Mouse (Mus musculus) liver, adult 2 months (tissue): ENCODE measurements around the gene Smim6. TPM values are rescaled to one million over a fixed set of nuclear protein-coding genes. Genes with fewer than 3 reads are reported as not detected.
A peak's percentile ranks its signal among the peaks of the same experiment; 100 is the strongest.

Experiments used
- DNase-seq: peaks from one replicate; pipeline ENCODE4 v3.0.0-alpha.2; 2011; ENCODE audit warnings: low read depth, low spot score; ENCODE audit errors: extremely low read depth
- H3K27ac ChIP-seq: fragments of 200-500 bp; replicated peaks from 2 replicates; pipeline ENCODE4 v1.5.1; 2012; ENCODE audit warnings: low read depth, mild to moderate bottlenecking, control low read depth, inconsistent platforms, low read length; ENCODE audit not compliant: insufficient read depth
- H3K27me3 ChIP-seq: fragments of 200-500 bp; 2 replicates; pipeline ENCODE4 v1.6.1; 2012; ENCODE audit warnings: mild to moderate bottlenecking, moderate library complexity, low read length, inconsistent platforms; ENCODE audit not compliant: control insufficient read depth, insufficient read depth
- H3K36me3 ChIP-seq: fragments of 200-500 bp; 2 replicates; pipeline ENCODE4 v1.6.1; 2012; ENCODE audit warnings: low read length, inconsistent platforms; ENCODE audit not compliant: control insufficient read depth, insufficient read depth
- H3K4me1 ChIP-seq: fragments of 200-500 bp; 2 replicates; pipeline ENCODE4 v1.6.1; 2011; ENCODE audit warnings: low read length; ENCODE audit not compliant: control insufficient read depth, insufficient read depth
- H3K4me3 ChIP-seq: fragments of 200-500 bp; 2 replicates; pipeline ENCODE4 v1.5.1; 2011; ENCODE audit warnings: low read depth, mild to moderate bottlenecking, control low read depth, low read length, moderate library complexity; ENCODE audit not compliant: insufficient read depth
- H3K79me2 ChIP-seq: fragments of 200-500 bp; 2 replicates; pipeline ENCODE4 v1.6.1; 2012; ENCODE audit warnings: inconsistent platforms, mild to moderate bottlenecking, low read length, moderate library complexity; ENCODE audit not compliant: control insufficient read depth, insufficient read depth
- H3K9ac ChIP-seq: fragments of 200-500 bp; 2 replicates; pipeline ENCODE4 v1.6.1; 2012; ENCODE audit warnings: low read depth, mild to moderate bottlenecking, control low read depth, inconsistent platforms, low read length
- CTCF ChIP-seq: fragments of 200-500 bp; IDR thresholded peaks from 2 replicates; pipeline ENCODE4 v1.5.1; 2011; ENCODE audit warnings: low read depth, low read length, control low read depth
- POLR2A ChIP-seq: fragments of 200-500 bp; IDR thresholded peaks from 2 replicates; pipeline ENCODE4 v1.6.1; 2011; ENCODE audit warnings: low read length, control low read depth; ENCODE audit not compliant: insufficient read depth; ENCODE audit errors: extremely low read depth
- WGBS: fragments of 180-500 bp; shearing (Covaris S2); methylation state at CpG from one replicate; pipeline ENCODE4 v1.1.7; 2018; 5-methylcytosine and 5-hydroxymethylcytosine counted together
- polyA plus RNA-seq: library from polyadenylated mRNA; depleted of rRNA; stranded (reverse); fragments of >200 nt; gene quantifications from 2 replicates; pipeline ENCODE4 v1.2.3, GENCODE M21; 2012
- total RNA-seq: library from RNA; depleted of rRNA; stranded (reverse); fragments of >200 nt; gene quantifications from 2 replicates; pipeline ENCODE4 v1.2.3, GENCODE M21; 2014

Gene Smim6
- total and polyA plus RNA-seq, 2 experiments, result 0.38 to 0.55 TPM

- no peaks in the 10 kb centered on the region for H3K79me2 ChIP-seq
- no peak overlapping the region for H3K4me3 ChIP-seq
- peaks cover 19% of the 10 kb centered on the region; the same call in 1 of the 2 replicates for H3K36me3 ChIP-seq
- H3K4me1 ChIP-seq, result no peaks in the 10 kb centered on the region
- no peak overlapping the region for H3K9ac ChIP-seq
- 45% methylated on average over 6 of the region's 6 CpGs for WGBS
- DNase-seq, result peak; percentile 53
- H3K27ac ChIP-seq, result no peak overlapping the region
- peak; percentile 43; the same call in 1 of the 2 replicates for TF ChIP-seq CTCF
- TF ChIP-seq POLR2A, result no peak
- H3K27me3 ChIP-seq, result no peaks in the 10 kb centered on the region
Measured at GRCm38 (mm10) chr11:115920110-115920818, 8.4 kb downstream of the Smim6 start.

- no peak overlapping the region for H3K9ac ChIP-seq
- 100% methylated on average over 1 of the region's 1 CpGs for WGBS
- H3K27me3 ChIP-seq, result no peaks in the 10 kb centered on the region
- no peak overlapping the region for H3K4me3 ChIP-seq
- no peaks in the 10 kb centered on the region for H3K4me1 ChIP-seq
- H3K79me2 ChIP-seq, result no peaks in the 10 kb centered on the region
- no peak for TF ChIP-seq POLR2A
- TF ChIP-seq CTCF, result no peak
- no peak overlapping the region for H3K27ac ChIP-seq
- DNase-seq, result no peak
- peaks cover 17% of the 10 kb centered on the region; the same call in 1 of the 2 replicates for H3K36me3 ChIP-seq
Measured at GRCm38 (mm10) chr11:115921986-115922385, 10.2 kb downstream of the Smim6 start.

GRCm38 (mm10) chr11:115929031-115929430 is 17.2 kb downstream of the Smim6 start:
- 89% methylated on average over 8 of the region's 8 CpGs for WGBS

GRCm38 (mm10) chr11:115929818-115930217 is 18.0 kb downstream of the Smim6 start:
- Histone ChIP-seq H3K9ac (no peak overlapping the region), H3K27me3 (no peaks in the 10 kb centered on the region), H3K4me3 (no peak overlapping the region), H3K79me2 (peaks cover 7% of the 10 kb centered on the region; the same call in 1 of the 2 replicates), H3K4me1 (peaks cover 4% of the 10 kb centered on the region), H3K27ac (no peak overlapping the region), H3K36me3 (peaks cover 9% of the 10 kb centered on the region; the same call in 1 of the 2 replicates)
- no peak for DNase-seq
- WGBS, result 65% methylated on average over 3 of the region's 3 CpGs
- TF ChIP-seq CTCF (no peak), POLR2A (no peak)

More at GRCm38 (mm10) chr11:115929031-115929430, 17.2 kb downstream of the Smim6 start:
- DNase-seq, result no peak
- no peak overlapping the region for H3K4me3 ChIP-seq
- H3K9ac ChIP-seq, result no peak overlapping the region
- H3K27me3 ChIP-seq, result no peaks in the 10 kb centered on the region
- H3K36me3 ChIP-seq, result peaks cover 13% of the 10 kb centered on the region; the same call in 1 of the 2 replicates
- H3K27ac ChIP-seq, result no peak overlapping the region
- TF ChIP-seq POLR2A (no peak), CTCF (no peak)
- H3K79me2 ChIP-seq, result peaks cover 7% of the 10 kb centered on the region; the same call in 1 of the 2 replicates
- H3K4me1 ChIP-seq, result peaks cover 4% of the 10 kb centered on the region

- peaks cover 12% of the 10 kb centered on the region; the same call in 1 of the 2 replicates for H3K36me3 ChIP-seq
- H3K27me3 ChIP-seq, result no peaks in the 10 kb centered on the region
- peaks cover 7% of the 10 kb centered on the region; the same call in 1 of the 2 replicates for H3K79me2 ChIP-seq
- no peak overlapping the region for H3K4me3 ChIP-seq
- no peak for DNase-seq
- no peak overlapping the region for H3K9ac ChIP-seq
- peaks cover 4% of the 10 kb centered on the region for H3K4me1 ChIP-seq
- no peak overlapping the region for H3K27ac ChIP-seq
- TF ChIP-seq POLR2A, result no peak
- TF ChIP-seq CTCF, result no peak
- WGBS, result 69% methylated on average over 3 of the region's 3 CpGs
Measured at GRCm38 (mm10) chr11:115931235-115931634, 19.4 kb downstream of the Smim6 start.

- WGBS, result under 1% methylated on average over 28 of the region's 28 CpGs
- peak; percentile 93 for DNase-seq
- H3K27ac ChIP-seq, result no peak within 1 kb of the TSS
Measured at GRCm38 (mm10) chr11:115933108-115933746, 21.4 kb downstream of the Smim6 start, which contains the start of the genes Sap30bp and Recql5. TSS of gene Sap30bp (plus strand) at chr11:115933282. TSS of gene Recql5 (minus strand) at chr11:115933477.

More at GRCm38 (mm10) chr11:115933108-115933746, 21.4 kb downstream of the Smim6 start, which contains the start of the genes Sap30bp and Recql5:
- Histone ChIP-seq H3K9ac (peak within 1 kb of the TSS; percentile 69), H3K36me3 (peaks cover 13% of the 10 kb centered on the region), H3K27me3 (no peaks in the 10 kb centered on the region), H3K4me1 (peaks cover 4% of the 10 kb centered on the region), H3K4me3 (peak within 1 kb of the TSS; percentile 68), H3K79me2 (peaks cover 7% of the 10 kb centered on the region; the same call in 1 of the 2 replicates)
- TF ChIP-seq CTCF, result no peak
- peak; percentile 50; the same call in 1 of the 2 replicates for TF ChIP-seq POLR2A
